Mouse (Mus musculus) lung, embryonic 14.5 days (tissue): ENCODE results near the gene Rab29. TPM values are rescaled to one million over a fixed set of nuclear protein-coding genes. Genes with fewer than 3 reads are reported as not detected.
A peak's percentile ranks its signal among the peaks of the same experiment; 100 is the strongest.
"Not testable (repeated sequence)": the region's sequence is repeated elsewhere in the genome, so short reads cannot be mapped to it uniquely, and the experiment has no call there.

Experiments
- ATAC-seq: fragments of 200-750 bp; cut with Nextera tagmentation; 2 replicates; pipeline ENCODE4 v1.8.0; 2017; ENCODE audit warnings: mild to moderate bottlenecking, moderate TSS enrichment, moderate library complexity; ENCODE audit not compliant: insufficient read depth
- DNase-seq: peaks from one replicate; pipeline ENCODE4 v3.0.0-alpha.2; 2015
- H3K27ac ChIP-seq: fragments of 300-500 bp; sonication (generic); 2 replicates; pipeline ENCODE4 v1.5.1; 2014; ENCODE audit warnings: low read depth, mild to moderate bottlenecking, moderate library complexity
- H3K27me3 ChIP-seq: fragments of 300-500 bp; sonication (generic); 2 replicates; pipeline ENCODE4 v1.6.1; 2014; ENCODE audit warnings: low read length, control low read depth; ENCODE audit not compliant: insufficient read depth
- H3K36me3 ChIP-seq: fragments of 300-500 bp; sonication (generic); 2 replicates; pipeline ENCODE4 v1.6.1; 2014; ENCODE audit warnings: control low read depth; ENCODE audit not compliant: insufficient read depth
- H3K4me1 ChIP-seq: fragments of 300-500 bp; sonication (generic); 2 replicates; pipeline ENCODE4 v1.6.1; 2014; ENCODE audit warnings: antibody characterized with exemption, control low read depth; ENCODE audit not compliant: insufficient read depth
- H3K4me2 ChIP-seq: fragments of 300-500 bp; sonication (generic); 2 replicates; pipeline ENCODE4 v1.6.1; 2014; ENCODE audit warnings: mild to moderate bottlenecking
- H3K4me3 ChIP-seq: fragments of 300-500 bp; sonication (generic); 2 replicates; pipeline ENCODE4 v1.5.1; 2014; ENCODE audit warnings: low read depth, low read length
- H3K9ac ChIP-seq: fragments of 300-500 bp; sonication (generic); 2 replicates; pipeline ENCODE4 v1.6.1; 2014
- H3K9me3 ChIP-seq: fragments of 300-500 bp; sonication (generic); 2 replicates; pipeline ENCODE4 v1.6.1; 2016; ENCODE audit warnings: low read depth, low read length, control low read depth
- CTCF ChIP-seq: IDR thresholded peaks from 2 replicates; pipeline ENCODE4 v1.5.1; 2016; ENCODE audit warnings: antibody characterized with exemption, low read depth
- WGBS: fragments of 180-500 bp; shearing (Covaris S2); extraction: QIAGEN DNeasy Blood & Tissue Kit; methylation state at CpG from one replicate; pipeline ENCODE4 v1.1.7; 2014; 5-methylcytosine and 5-hydroxymethylcytosine counted together
- polyA plus RNA-seq: library from polyadenylated mRNA; unstranded; fragments of >200 nt; fragmentation: Nextera tagmentation; extraction: Ambion mirVana; gene quantifications from 2 replicates; pipeline ENCODE4 v1.2.1, GENCODE M21; 2014

Gene Rab29
- polyA plus RNA-seq, result 13.8 and 14.6 TPM in 2 replicates

DNA sequence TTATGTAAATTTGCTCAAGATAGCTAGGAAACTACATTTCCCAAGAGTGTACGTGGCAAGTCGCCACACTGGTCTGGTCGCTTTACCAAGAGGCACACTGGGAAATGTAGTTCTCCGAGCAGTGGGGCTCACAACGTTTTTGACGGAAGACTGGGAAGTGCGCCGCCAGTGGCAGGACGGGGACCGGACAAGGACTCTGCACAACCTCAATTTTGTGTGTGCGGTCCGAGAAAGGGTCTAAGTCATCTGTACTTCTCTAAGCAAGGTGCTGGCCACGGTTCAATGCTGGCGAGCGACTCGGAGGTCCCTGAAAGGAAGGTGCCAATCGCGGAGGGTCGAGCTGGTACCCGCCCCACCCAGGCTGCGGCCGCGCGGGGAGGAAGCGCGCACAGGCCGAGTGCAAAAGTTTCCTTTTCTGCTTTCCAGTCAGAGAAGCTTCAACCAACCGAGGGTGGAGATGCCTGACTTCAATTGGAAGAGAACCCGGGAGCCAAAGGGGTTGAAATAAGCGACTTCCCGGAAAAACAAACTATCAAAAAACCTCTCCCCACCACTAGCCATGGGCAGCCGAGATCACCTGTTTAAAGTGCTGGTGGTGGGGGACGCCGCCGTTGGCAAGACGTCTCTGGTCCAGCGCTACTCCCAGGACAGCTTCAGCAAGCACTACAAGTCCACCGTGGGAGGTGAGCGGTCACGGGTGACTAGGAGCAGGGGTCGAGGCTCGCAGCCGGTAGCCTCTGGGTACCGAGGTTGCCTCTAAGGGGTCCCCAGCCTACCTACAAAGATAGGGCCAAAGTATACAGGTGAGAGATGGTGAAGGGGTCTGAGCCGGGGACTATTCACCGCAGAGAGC lies at the start of gene Rab29:
TSS of gene Rab29 (plus strand) at position 132 of the 853 bp plus-strand sequence.
- peak within 1 kb of the TSS; percentile 62 for H3K9ac ChIP-seq
- H3K4me2 ChIP-seq, result peak within 1 kb of the TSS; percentile 76
- H3K9me3 ChIP-seq, result no peaks in the 10 kb centered on the region
- peak; percentile 90 for TF ChIP-seq CTCF
- H3K4me1 ChIP-seq, result no peaks in the 10 kb centered on the region
- H3K27ac ChIP-seq, result no peak within 1 kb of the TSS
- peak within 1 kb of the TSS; percentile 61 for H3K4me3 ChIP-seq
- under 1% methylated on average over 46 of the region's 46 CpGs for WGBS
- peak; percentile 98 for DNase-seq
- no peaks in the 10 kb centered on the region for H3K27me3 ChIP-seq
- ATAC-seq, result peak; percentile 96
- H3K36me3 ChIP-seq, result no peaks in the 10 kb centered on the region

- WGBS, result 76% methylated on average over 8 of the region's 9 CpGs
- not testable (repeated sequence) for H3K9me3 ChIP-seq, H3K9ac ChIP-seq
These were observed 46.7 kb upstream of the Rab29 start for GRCm38 (mm10) chr1:131820353-131820752.

GRCm38 (mm10) chr1:131820887-131821328 lies 46.1 kb upstream of the Rab29 start:
- TF ChIP-seq CTCF, result no peak
- WGBS, result 59% methylated on average over 10 of the region's 10 CpGs
- no peak overlapping the region; the same call in 1 of the 2 replicates for H3K27ac ChIP-seq
- DNase-seq (no peak), ATAC-seq (no peak)
- no peak overlapping the region for H3K9ac ChIP-seq
- H3K36me3 ChIP-seq, result no peaks in the 10 kb centered on the region
- no peak overlapping the region for H3K4me2 ChIP-seq
- H3K9me3 ChIP-seq, result no peaks in the 10 kb centered on the region
- H3K27me3 ChIP-seq, result no peaks in the 10 kb centered on the region
- H3K4me3 ChIP-seq, result no peak overlapping the region
- no peaks in the 10 kb centered on the region for H3K4me1 ChIP-seq

More at GRCm38 (mm10) chr1:131820353-131820752, 46.7 kb upstream of the Rab29 start:
- H3K4me3 ChIP-seq, H3K27ac ChIP-seq, H3K36me3 ChIP-seq, H3K4me1 ChIP-seq, ATAC-seq, DNase-seq, H3K27me3 ChIP-seq, H3K4me2 ChIP-seq: not testable (repeated sequence)

- H3K4me1 ChIP-seq, result peaks cover 6% of the 10 kb centered on the region
- H3K9me3 ChIP-seq, result no peaks in the 10 kb centered on the region
- DNase-seq, result no peak
- H3K4me3 ChIP-seq, result no peak overlapping the region
- H3K36me3 ChIP-seq, result no peaks in the 10 kb centered on the region
- no peak overlapping the region for H3K4me2 ChIP-seq
- H3K27ac ChIP-seq, result no peak overlapping the region
- no peak for TF ChIP-seq CTCF
- whole genome bisulfite sequencing, result 83% methylated on average over 8 of the region's 8 CpGs
- no peak overlapping the region for H3K9ac ChIP-seq
- no peaks in the 10 kb centered on the region for H3K27me3 ChIP-seq
- no peak for ATAC-seq
These were observed 44.7 kb upstream of the Rab29 start for GRCm38 (mm10) chr1:131822292-131822691.

- H3K9me3 ChIP-seq, result no peaks in the 10 kb centered on the region
- WGBS, result 79% methylated on average over 1 of the region's 1 CpGs
- no peak overlapping the region for H3K9ac ChIP-seq
- no peak for TF ChIP-seq CTCF
- no peak overlapping the region for H3K27ac ChIP-seq
- H3K4me1 ChIP-seq, result peaks cover 7% of the 10 kb centered on the region
- H3K4me3 ChIP-seq, result no peak overlapping the region
- ATAC-seq (no peak), DNase-seq (no peak)
- H3K27me3 ChIP-seq, result no peaks in the 10 kb centered on the region
- no peak overlapping the region for H3K4me2 ChIP-seq
- H3K36me3 ChIP-seq, result no peaks in the 10 kb centered on the region
These were observed 44.0 kb upstream of the Rab29 start for GRCm38 (mm10) chr1:131822856-131823492.

- WGBS, result 33% methylated on average over 5 of the region's 5 CpGs
- H3K9ac ChIP-seq, result no peak overlapping the region
- H3K9me3 ChIP-seq, result no peaks in the 10 kb centered on the region
- no peak overlapping the region for H3K4me3 ChIP-seq
- no peaks in the 10 kb centered on the region for H3K36me3 ChIP-seq
- no peaks in the 10 kb centered on the region for H3K27me3 ChIP-seq
- H3K4me1 ChIP-seq, result peaks cover 7% of the 10 kb centered on the region
- TF ChIP-seq CTCF, result no peak
- no peak for ATAC-seq
- no peak for DNase-seq
- H3K27ac ChIP-seq, result no peak overlapping the region
- H3K4me2 ChIP-seq, result no peak overlapping the region
These were observed 43.5 kb upstream of the Rab29 start for GRCm38 (mm10) chr1:131823563-131823962.

DNA sequence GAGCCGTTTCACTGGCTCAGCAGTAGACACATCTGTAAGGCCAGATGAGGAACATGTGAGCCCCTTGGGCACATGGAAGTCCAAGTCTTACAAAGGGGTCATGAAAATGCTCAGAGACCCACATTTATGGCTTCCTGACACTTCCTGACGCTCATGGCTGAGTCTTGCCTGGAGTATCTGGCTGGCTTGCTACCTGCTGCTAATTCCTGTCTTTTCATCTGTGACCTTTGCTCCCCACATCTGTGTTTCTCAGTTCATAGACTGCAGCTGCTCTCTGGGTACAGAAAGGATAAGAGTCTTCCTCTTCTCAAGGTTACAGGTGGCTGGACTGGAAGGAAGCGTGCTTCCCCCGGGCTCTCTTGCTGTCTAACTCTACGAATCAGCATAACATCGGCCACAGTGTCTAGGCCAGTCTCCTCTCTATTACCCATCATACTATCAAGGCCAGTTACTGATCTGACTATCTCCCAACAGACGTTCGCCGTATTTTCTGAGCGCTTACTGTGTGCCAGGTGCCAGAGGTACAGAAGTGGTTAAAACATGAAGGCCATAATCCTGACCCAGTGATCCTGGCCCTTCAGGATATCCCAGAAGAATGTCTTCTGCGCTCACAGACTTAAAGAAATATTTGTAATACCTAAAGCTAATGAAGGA lies 42.4 kb upstream of the Rab29 start:
- Histone ChIP-seq H3K4me1 (peaks cover 14% of the 10 kb centered on the region), H3K27me3 (no peaks in the 10 kb centered on the region), H3K9ac (no peak overlapping the region), H3K4me2 (no peak overlapping the region), H3K27ac (no peak overlapping the region), H3K9me3 (no peaks in the 10 kb centered on the region), H3K36me3 (no peaks in the 10 kb centered on the region), H3K4me3 (no peak overlapping the region)
- 84% methylated on average over 11 of the region's 11 CpGs for WGBS
- TF ChIP-seq CTCF, result no peak
- DNase-seq, result no peak
- no peak for ATAC-seq
